Comparison of ENCODE assay signal across 9 mouse cellular contexts in genomic region chr7:110298090-110298489, GRCm38 (mm10).
DNase-seq lines count a peak whose midpoint lies in the region; ATAC-seq lines count a peak whose summit lies in the region.
"Had no signal": no experiment of that assay in that cellular context is flagged by ENCODE, and none has a peak within 500 bp of the region (broad histone marks: within the 10 kb centered on the region; RNA-seq: fewer than 3 reads in every experiment).

No protein-coding gene starts in this region.

- H3K4me3 ChIP-seq in heart, embryonic 11.5 days (ENCODE audit: low read depth, low read length), result no peak overlapping the region
- no peak overlapping the region for H3K4me3 ChIP-seq in neural tube, embryonic 15.5 days (replicated peaks)
- H3K4me3 ChIP-seq in kidney, embryonic 16.5 days (ENCODE audit: low read length), result no peak overlapping the region
- H3K4me3 ChIP-seq in stomach, embryonic 15.5 days (replicated peaks), result no peak overlapping the region

- peaks cover 15% of the 10 kb centered on the region for H3K4me1 ChIP-seq in heart, embryonic 11.5 days (ENCODE audit: control insufficient read depth, insufficient read depth, low read length)
- peaks cover 3% of the 10 kb centered on the region; the same call in 1 of the 2 replicates for H3K4me1 ChIP-seq in neural tube, embryonic 15.5 days
- peaks cover 20% of the 10 kb centered on the region for H3K4me1 ChIP-seq in kidney, embryonic 16.5 days (ENCODE audit: insufficient read depth, low read length)
- H3K4me1 ChIP-seq in stomach, embryonic 15.5 days, result peaks cover 22% of the 10 kb centered on the region

- no peaks in the 10 kb centered on the region for H3K27me3 ChIP-seq in heart, embryonic 11.5 days (ENCODE audit: control insufficient read depth, insufficient read depth, low read length)
- H3K27me3 ChIP-seq in neural tube, embryonic 15.5 days (replicated peaks), result no peaks in the 10 kb centered on the region
- H3K27me3 ChIP-seq in kidney, embryonic 16.5 days (ENCODE audit: insufficient read depth, low read length), result no peaks in the 10 kb centered on the region
- no peaks in the 10 kb centered on the region for H3K27me3 ChIP-seq in stomach, embryonic 15.5 days (replicated peaks)

- H3K9me3 ChIP-seq in heart, embryonic 11.5 days (replicated peaks; ENCODE audit: control insufficient read depth, low read length), result no peaks in the 10 kb centered on the region
- no peaks in the 10 kb centered on the region for H3K9me3 ChIP-seq in neural tube, embryonic 15.5 days (replicated peaks)
- H3K9me3 ChIP-seq in kidney, embryonic 16.5 days (ENCODE audit: low read length), result no peaks in the 10 kb centered on the region
- H3K9me3 ChIP-seq in stomach, embryonic 15.5 days, result no peaks in the 10 kb centered on the region

- ATAC-seq in heart, embryonic 11.5 days (replicated peaks; ENCODE audit: insufficient number of reproducible peaks, low FRiP score, low TSS enrichment), result no peak
- no peak for ATAC-seq in neural tube, embryonic 15.5 days (ENCODE audit: low FRiP score)
- ATAC-seq in kidney, embryonic 16.5 days (ENCODE audit: low FRiP score, low TSS enrichment), result peak; percentile 8; the same call in 1 of the 2 replicates
- no peak for ATAC-seq in stomach, embryonic 15.5 days (ENCODE audit: insufficient read depth, low FRiP score, low read depth)
- ATAC-seq: midbrain, embryonic 16.5 days had no signal

- no peak overlapping the region for H3K4me2 ChIP-seq in heart, embryonic 11.5 days
- H3K4me2 ChIP-seq in neural tube, embryonic 15.5 days, result no peak overlapping the region
- H3K4me2 ChIP-seq in kidney, embryonic 16.5 days (replicated peaks; ENCODE audit: low read depth, low read length), result no peak overlapping the region
- H3K4me2 ChIP-seq in stomach, embryonic 15.5 days, result no peak overlapping the region

- peak overlapping the region; percentile 89 for H3K27ac ChIP-seq in heart, embryonic 11.5 days (ENCODE audit: low read depth, low read length)
- H3K27ac ChIP-seq in neural tube, embryonic 15.5 days (replicated peaks), result no peak overlapping the region
- H3K27ac ChIP-seq in kidney, embryonic 16.5 days (ENCODE audit: low read length), result peak overlapping the region; percentile 96
- H3K27ac ChIP-seq in stomach, embryonic 15.5 days, result peak overlapping the region; percentile 88

- 85% methylated on average over 7 of the region's 7 CpGs for WGBS in heart, embryonic 11.5 days (ENCODE audit: insufficient replicate concordance)
- 92% methylated on average over 7 of the region's 7 CpGs for WGBS in neural tube, embryonic 15.5 days
- WGBS in kidney, embryonic 16.5 days, result 78% methylated on average over 7 of the region's 7 CpGs
- 84% methylated on average over 7 of the region's 7 CpGs for WGBS in stomach, embryonic 15.5 days

- no peak for DNase-seq in heart, adult 11 months
- peak; percentile 17 for DNase-seq in neural tube, embryonic 10.5 days (ENCODE audit: extremely low spot score, low spot score)
- no peak for DNase-seq in cerebellum, adult 9-10 months
- DNase-seq in ovary, postnatal 10 days (ENCODE audit: low spot score), result no peak

- no peaks in the 10 kb centered on the region for H3K36me3 ChIP-seq in heart, embryonic 11.5 days (ENCODE audit: control insufficient read depth, insufficient read depth, low read length)
- H3K36me3 ChIP-seq in neural tube, embryonic 15.5 days, result no peaks in the 10 kb centered on the region
- no peaks in the 10 kb centered on the region for H3K36me3 ChIP-seq in kidney, embryonic 16.5 days (ENCODE audit: insufficient read depth, low read length)
- no peaks in the 10 kb centered on the region for H3K36me3 ChIP-seq in stomach, embryonic 15.5 days

- peak overlapping the region; percentile 54; the same call in 1 of the 2 replicates for H3K9ac ChIP-seq in heart, embryonic 11.5 days (ENCODE audit: low read depth, low read length)
- H3K9ac ChIP-seq in neural tube, embryonic 15.5 days (replicated peaks), result no peak overlapping the region
- H3K9ac ChIP-seq in kidney, embryonic 16.5 days (replicated peaks; ENCODE audit: low read length), result no peak overlapping the region
- no peak overlapping the region for H3K9ac ChIP-seq in stomach, embryonic 15.5 days
